Mouse (Mus musculus) layer of hippocampus, adult 11-12 months (tissue): ENCODE measurements around the gene Map3k1.

ENCODE experiments used
- DNase-seq: peaks from one replicate; pipeline ENCODE4 v3.0.0; 2022; ENCODE audit warnings: low spot score

Gene Map3k1

DNA sequence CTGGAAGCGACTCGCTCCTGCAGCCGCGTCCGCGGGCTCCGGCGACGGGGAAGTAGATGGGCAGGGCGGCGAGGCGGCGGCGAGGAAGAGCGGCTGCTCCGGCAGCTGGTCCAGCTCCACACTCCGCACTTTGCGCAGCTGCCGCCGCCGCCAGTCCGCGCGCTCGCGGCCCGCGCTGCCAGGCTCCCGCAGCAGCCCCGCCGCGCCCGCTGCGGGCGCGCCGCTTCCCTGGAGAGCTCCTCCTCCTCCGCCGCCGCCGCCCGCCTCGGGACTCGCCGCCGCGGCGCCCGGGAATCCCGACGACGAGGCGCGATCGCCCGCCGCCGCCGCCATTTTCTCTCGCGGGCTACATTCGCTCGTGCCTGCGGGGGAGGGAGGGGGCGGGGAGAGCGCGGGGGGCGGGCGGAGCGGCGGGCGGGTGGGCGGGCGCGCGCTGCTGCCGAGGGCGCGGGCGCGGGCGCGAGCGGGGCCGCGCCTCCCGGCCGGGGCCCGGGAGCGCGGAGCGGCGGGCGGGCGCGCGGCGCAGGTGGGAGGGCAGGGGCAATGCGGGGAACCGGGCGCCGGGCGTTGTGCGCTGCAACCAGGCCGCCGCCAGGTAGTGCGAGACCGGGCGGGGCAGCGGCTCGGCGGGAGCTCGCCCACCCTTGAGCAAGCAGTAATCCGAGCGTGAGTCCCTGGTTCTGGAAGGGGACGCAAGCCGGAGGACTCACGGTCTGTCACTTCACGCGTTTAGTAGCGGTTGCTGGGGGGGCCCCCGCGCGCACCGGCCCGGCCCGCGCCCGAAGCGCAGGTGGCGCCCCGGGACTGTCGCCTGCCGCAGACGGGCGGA is at the start of gene Map3k1:
Gene Map3k1, minus strand, starts transcription at position 357 of the 829 bp plus-strand sequence.
- DNase-seq, result peak; percentile 66

DNA sequence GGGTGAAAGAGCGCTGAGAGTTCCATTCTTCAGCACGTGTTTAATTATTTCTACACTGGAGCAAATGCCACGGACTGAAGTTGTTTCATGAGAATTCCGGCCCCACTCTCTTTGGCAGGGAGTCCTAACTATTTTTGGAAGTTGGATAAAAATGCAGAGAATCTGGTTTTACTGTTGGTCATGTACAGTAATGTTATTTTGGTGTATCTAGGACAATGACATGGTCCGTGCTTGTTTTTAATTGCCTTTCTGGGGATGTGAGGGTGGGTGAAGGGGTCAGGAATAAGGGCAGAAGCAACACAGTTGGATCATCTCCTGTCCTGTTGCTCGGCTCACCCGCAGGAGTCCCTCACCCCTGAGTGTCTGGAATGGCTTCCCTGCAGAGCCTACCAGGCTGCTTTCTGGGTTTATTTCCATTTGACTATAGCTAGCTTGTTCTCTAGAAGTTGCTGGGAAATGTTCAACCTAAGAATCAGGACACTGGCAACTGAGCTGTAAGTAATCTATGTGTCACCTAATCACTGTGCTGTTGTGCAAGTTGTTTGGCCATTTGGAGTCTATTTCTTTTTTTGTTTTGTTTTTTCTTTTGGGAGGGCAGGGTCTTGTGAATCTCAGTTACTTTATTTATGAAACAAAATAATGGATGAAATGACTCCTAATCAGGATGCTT is 48.1 kb upstream of the Map3k1 start:
- no peak for DNase-seq

DNA sequence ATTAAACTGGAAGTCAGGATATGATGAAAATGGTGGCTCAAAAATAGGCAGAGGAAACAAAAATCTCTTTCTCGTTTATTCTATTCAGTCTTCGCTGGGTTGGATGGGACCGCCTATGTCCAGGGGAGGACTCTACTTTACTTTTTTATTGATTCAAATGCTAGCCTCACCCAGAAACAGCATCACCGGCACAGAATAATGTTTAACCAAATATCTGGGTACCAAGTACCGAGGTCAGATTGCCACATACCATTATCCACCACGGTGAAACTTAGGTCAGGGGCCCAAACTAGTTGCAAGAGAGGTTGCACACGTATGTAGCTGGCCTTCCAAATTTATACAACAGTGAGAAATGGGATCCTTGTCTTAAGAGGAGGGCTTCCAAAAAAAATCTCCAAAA is 47.4 kb upstream of the Map3k1 start:
- DNase-seq, result no peak

DNA sequence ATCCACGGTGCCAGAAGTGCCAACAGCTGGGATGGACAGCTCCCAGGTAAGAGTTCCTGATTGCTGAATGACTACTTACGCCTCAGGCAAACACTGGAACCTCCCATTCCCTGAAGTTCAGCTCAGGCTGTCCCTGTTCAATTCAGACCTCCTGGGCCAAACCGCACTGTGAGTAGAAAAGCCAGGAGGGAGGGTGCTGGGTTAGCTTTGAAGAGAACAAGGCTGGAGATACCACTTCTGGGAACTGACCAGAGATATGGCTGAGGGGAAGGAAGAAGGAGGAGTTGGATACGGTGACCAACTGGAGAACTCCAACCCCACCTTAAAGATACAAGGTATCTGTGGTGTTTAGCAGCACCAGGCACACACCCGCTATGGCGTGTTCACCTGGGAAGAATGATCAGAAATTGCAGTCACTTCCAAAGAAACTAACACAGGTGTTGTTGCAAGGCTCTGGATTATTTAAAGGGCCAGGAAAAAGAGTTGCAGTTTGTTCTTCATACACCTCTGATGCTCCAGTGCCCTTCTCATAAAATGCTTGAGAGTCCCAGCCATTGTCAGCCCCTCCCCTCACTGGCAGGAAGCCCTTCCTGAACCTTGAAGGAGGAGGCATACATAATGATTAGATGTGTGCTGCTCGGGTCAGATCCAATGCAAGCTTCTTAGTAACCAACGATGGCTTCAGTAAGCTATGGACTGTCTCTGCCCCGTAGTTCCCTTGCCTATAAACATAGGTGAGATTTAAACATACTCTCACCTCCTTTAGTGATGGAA is 43.8 kb upstream of the Map3k1 start:
- DNase-seq, result no peak

DNA sequence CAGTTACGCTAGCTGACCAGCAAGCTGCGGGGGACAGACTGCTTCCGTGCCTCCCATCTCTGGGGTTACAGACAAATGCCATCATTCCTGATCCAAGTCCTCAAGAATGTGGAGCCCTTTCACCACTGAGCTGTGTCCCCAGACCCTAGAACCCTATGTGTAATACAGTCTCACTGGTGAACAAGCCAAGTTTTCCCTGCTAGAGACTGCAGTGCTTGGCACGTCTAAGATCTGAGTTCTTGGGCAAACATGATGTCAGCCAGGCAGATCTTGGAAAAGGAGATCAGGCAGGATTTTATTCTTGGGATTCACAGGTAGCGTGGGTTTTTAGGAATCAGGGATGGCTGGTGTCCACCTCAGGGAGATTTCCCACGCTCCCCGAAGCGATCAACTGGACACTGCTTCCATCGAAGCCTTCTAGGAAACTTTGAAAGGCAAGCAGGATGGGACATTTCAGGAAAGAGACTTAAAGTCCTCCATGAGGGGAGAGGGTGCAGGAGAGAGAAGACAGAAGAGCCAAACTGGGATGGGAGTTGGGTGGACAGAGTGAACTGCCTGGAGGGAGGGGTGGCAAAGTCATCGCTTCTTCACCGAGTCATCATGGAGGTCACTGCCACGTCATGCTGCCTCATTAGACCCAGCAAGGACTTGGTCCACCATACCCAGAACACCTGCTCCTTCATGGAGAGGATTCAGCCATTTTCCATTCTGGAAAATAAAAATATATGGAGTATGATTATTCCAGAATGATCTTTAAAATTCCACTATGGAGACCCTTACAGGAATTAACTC is 41.4 kb upstream of the Map3k1 start:
- no peak for DNase-seq

DNA sequence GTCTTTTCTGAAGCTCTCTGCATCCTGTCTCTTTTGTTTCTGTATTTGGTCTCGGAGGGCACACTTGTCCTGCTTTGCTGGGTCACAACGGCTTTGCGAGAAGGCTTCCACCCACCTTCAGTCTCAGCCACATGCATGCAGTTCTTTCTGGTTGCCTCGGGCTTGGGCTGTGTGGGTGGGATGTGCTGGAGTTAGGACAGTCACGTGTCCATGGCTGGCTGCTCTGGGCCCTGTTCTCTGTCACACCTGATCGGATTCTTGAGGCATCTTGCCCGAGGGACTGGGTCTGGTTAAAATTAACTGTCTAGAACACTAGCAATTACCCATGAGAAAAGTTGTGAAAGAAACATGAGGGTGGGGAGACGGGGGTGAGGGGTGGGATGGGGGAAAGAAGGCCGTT is 36.7 kb upstream of the Map3k1 start:
- DNase-seq, result no peak

DNA sequence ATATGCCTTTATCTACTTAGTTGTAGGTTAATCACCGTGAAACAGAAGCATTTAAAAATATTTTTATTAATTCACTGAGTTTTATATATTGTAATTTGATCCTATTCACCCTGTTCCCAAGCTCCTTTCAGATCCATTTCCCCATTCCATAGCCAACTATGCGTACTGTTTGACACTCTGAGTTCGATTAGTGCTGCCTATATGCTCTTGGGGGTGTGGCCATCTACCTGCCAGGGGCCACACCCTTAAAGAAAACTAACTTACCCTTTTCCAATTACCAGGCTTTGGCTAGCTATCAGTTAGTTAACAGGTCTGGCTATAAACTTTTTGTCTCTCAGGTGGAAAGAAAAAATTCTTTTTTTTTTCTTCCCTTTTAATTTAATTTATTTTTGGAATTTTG is 35.5 kb upstream of the Map3k1 start:
- DNase-seq, result no peak

DNA sequence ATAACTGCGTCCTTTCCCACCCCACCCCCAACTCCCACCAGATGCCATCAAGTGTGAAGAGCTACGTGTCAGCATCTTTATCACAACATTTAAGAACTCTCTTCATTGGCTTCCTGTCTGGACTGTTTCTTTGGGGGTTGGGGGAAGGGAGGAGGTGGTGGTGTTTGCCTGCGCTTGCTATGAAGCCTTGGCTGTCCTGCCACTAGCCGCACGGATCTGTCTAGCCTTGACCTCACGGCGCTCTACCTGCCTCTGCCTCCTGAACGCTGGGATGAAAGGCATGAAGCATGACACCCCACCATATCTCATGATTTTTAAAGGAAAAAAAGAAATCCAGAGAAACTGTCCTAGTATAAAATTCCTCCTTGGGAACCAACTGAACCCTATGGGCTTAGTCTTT is 27.0 kb upstream of the Map3k1 start:
- DNase-seq, result no peak

DNA sequence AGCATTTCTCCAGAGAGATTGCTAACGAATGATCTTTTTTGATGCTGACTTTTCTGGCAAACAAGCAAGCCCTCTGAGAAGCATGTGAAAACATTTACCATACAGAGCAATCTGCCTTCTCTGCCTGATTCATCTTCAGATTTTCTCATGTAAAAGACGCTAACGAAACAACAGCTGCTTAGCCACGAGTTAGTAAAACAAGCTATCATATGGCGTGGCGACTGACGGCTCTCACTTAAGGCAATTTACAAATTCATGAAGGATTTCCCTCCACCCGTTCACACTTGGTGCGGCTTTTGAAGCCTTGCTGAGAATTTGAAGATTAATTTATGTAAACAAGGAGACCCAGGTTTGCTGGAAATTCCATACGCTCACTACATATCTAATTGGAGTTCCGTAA is 25.8 kb upstream of the Map3k1 start:
- no peak for DNase-seq

DNA sequence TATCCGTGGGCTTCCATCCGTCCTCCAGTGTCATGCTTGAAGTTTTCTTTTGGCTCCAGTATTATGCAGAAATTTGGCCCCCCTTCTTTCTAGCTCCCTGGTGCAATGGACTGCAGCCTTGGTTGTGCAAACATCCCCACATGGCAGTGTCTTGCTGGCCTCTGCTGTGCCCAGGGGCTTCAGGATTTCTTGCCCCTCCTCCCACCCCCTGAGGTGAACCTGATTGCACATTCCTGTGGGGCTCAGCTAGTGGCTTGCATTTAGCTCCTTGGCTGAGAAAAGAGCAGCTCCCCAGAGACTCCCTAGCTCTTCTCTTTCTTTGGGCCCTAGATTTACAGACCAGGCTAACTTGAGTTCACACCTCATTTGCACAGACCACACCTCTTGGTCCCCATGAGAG is 20.7 kb upstream of the Map3k1 start:
- DNase-seq, result no peak

DNA sequence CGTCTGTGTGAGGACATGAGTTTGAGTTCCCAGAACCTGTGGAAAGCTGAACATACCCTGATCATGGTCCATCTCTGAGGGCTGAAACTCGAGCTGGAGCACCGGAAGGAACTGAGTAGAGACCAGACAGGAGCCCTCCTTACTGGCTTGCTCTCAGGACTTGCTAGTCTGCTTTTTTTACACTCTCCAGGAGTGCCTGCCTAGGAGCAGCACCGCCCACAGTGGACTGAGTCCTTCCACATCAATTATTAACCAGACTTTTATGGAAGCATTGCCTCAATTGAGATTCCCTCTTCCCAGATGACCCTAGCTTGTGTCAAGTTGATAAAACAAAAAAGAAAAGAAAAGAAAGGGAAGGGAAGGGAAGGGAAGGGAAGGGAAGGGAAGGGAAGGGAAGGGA is 18.7 kb upstream of the Map3k1 start:
- DNase-seq, result no peak

DNA sequence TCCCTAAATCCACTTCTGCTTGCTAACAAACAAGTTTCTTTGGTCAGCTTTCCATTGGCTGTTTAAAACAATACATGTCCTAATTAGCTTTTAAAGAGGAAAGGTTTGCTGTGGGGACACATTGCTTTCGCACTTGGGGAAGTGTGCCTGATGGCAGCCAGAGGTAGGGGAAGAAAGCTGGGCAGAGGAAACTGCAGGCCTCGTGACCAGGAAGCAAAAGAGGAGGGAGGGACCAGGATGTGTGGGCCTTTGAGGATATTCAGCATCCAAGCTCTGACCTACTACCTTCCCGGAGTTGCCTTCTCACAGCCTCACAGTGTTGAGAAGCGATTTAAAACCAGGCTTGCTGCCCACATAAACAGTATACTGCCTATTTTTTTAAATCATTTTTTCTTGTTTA is 15.4 kb upstream of the Map3k1 start:
- DNase-seq, result no peak

DNA sequence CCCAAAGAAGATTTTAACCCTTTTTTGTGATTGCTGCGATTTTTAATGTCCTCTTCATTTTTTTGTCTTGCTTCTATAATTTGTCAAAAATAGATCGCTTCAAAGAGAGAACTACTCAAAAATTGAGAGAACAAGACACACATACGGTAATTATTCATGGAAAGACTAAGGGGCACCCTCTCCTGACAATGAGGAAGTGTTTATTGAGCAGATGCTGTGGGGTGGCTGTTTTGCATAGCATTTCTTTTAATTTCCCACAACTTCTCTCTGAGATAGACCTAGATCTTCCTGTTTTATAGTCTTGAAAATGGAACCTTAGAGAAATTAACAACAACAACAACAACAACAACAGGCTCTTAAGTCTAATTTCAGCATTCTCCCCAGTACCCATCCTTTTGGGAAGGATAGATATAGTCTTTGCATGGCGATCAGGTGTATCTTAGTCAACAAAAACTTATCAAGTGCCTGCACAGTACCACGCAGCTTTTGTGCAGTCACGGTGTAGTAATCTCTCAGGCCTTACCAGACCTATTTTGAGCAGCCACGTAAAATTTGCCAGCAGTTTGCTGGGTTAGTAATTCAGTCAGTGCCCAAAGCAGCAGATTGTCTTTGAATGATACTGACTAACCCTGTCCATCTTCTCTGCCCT is 13.1 kb upstream of the Map3k1 start:
- DNase-seq, result no peak

DNA sequence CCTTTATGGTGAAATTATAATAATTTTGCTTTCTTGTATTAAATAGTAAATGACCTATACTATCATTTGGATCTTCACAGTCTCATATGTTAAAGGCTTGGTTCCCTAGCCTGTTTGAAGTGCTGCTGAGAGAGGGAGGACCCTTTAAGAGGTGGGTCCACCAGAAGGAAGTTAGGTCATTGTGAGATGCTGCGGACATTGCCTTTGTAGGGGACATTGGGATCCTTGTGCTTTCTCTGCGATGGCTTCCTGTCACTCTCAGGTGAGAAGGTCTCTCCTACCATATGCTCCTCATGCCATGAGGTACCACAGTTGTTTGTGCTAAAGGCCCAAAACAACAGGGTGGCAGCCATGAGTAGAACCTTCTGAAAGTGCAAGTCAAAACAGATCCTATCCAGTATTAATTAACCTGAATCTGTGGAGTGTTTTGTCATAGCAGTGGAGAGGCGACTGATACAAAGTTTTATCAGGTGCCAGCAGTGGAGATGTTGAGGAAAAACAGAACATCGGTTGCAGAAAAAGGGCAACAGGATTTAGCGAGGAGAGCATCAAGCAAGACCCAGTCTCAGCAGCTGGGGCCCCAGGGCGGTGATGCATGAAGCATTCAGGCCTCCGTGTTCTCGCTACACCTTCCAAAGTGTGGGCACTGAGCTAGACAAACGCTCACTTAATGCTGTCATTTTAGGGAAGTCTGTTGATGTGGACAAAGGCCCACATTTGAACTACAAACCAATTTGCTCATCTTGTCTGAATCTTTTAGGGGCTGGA is 11.0 kb upstream of the Map3k1 start:
- DNase-seq, result no peak

DNA sequence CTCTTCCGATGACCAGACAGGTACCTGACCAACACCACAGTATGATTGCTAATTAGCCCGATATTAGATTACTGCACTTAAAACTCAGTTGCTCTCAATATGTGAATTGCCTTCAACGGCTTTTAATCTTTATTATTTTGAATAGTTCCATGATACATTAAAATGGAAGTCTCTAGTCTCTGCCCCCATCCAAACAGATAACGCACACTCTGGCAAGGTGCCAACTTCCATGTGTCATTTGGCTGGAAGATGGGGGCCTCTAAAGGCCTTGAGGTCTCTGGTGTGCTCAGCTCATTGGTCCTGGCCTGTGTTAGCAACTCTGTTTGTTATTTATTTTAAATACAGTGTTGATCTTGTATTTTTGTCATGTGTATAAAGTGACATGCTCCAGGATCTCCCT is 10.3 kb upstream of the Map3k1 start:
- DNase-seq, result no peak

DNA sequence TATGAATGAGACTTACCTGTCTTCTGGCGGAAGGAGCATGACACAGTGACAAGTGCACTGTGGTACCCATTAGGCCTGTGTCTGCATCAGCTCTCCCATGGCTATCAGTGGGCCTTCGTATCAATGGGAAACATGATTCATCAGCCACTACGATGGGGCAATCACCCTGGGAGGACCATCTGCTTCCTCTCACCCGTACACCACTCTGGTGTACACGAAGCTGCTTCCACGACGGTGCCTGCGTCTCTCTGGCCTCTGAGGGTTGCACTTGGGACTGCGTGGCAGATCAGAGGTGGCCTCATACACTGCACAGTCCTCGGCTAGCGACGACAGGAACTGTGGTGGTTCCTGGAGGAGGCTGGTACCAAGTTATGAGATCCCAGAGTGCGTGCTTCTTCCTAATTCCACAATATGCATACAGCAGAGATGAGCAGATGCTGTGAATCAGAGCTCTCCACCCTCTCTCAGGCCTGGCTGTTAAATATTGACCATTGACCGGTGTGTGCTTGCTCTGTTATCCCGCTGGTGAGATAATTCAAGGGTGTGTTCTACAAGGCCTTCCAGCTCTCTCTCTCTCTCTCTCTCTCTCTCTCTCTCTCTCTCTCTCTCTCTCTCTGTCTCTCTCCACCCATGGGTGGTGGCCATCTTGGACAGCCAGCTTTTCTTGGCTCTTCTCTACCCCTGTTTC is 9.6 kb upstream of the Map3k1 start:
- DNase-seq, result no peak

DNA sequence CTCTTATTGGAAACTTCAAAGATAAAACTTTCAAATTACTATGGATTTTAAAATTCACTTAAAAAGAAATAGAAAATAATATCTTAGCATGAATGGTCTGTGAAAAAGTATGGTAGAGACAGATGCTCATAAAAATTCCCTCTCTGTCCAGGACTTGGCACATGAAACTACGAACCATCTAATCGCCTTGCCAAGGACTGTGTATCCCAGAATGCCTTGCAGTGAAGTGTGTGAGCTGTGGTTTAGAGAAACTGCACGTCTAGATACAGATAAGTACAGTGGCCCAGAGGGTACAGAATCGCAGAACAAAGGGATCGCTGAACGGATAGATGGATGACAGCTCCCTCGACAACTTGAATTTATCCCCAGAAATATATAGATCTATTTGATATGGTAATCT is 9.0 kb upstream of the Map3k1 start:
- DNase-seq, result no peak

DNA sequence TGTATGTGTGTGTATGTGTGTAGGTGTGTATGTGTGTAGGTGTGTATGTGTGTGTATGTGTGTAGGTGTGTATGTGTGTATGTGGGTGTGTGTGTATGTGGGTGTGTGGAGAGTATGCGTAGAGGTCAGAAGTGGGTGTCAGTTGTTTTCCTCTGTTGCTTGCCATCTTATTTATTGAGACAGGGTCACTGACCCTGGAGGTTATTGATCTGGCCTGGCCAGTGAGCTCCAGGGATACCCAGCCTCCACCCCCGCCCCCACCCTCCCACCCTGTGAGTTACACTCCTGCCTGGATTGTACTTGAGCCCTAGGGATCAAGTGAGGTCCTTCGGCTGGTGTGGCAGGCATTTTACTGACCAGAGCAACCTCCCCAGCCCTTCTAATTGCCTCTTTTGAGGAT is 7.6 kb upstream of the Map3k1 start:
- DNase-seq, result no peak

DNA sequence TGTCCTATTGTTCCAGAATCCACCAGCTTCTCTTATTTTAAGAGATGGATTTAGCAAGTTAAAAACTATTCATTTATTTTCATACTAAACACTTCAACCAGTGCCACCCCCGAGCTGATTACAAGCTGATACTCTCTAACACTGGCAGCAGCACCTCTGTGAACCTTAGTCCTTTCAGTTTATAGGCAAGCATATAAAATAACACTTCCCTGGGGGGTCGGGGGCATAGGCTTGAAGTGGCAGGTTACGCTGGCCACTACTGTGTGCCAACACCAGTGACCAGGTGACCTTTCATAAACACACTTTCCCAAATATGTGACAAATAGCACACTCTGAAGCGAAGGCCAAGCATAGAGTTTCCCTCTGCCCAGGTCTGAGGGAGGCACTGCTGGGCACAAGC is 6.7 kb upstream of the Map3k1 start:
- no peak for DNase-seq

DNA sequence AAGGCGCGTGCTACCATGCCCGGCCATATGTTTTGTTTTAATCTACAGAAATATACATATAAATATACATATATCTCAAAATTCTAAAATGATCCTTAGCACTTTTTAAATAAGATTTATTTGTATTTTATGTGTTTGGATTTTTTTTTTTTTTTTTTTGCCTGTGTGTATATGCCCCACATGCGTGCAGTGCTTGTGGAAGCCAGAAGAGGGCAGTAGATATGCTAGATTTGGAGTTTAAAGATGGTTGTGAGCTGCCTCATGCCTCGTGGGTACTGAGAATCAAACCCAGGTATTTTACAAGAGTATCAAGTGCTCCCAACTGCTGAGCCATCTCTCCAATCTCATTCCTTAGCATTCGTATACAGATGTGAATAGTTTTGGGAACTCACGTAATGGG is 6.2 kb upstream of the Map3k1 start:
- no peak for DNase-seq
